20 mouse cellular contexts compared by ENCODE assay signal in the genomic region with DNA sequence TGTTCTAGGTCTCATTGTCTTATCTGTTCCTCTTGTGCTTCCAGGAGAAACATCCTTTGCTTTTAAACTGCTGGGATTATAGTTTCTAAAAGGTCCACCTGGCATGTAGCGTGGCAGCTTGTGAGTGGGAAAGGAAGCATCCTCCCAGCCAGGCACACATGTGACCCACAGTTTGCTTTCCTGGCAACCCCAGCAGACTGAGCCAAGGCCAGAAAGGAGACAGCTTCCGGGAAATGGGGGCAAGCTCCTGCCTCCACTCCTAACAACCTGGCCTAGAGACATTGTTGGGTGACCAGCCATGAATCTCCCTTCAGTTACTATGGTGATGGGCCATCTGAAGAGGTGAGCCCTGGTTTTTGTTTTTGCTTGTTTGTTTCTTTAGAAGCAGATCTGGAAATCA. TPM values are rescaled to one million over a fixed set of nuclear protein-coding genes. Genes with fewer than 3 reads are reported as not detected.
"Had no signal": no experiment of that assay in that cellular context is flagged by ENCODE, and none has a peak within 500 bp of the region (broad histone marks: within the 10 kb centered on the region; RNA-seq: fewer than 3 reads in every experiment).

No protein-coding gene starts in this region.

- H3K27me3 ChIP-seq: megakaryocyte, embryonic 14.5 days; stomach, embryonic 15.5 days had no signal

- H3K36me3 ChIP-seq: lung, embryonic 15.5 days; midbrain, embryonic 13.5 days; midbrain, embryonic 15.5 days; neural tube, embryonic 12.5 days; stomach, embryonic 15.5 days had no signal

- H3K9ac ChIP-seq: liver, postnatal 0 days; lung, embryonic 15.5 days; midbrain, embryonic 13.5 days; midbrain, embryonic 15.5 days; neural tube, embryonic 12.5 days; stomach, embryonic 15.5 days had no signal

- ATAC-seq: liver, postnatal 0 days; lung, postnatal 0 days; midbrain, embryonic 13.5 days; midbrain, embryonic 15.5 days had no signal

- H3K4me2 ChIP-seq: lung, embryonic 15.5 days; midbrain, embryonic 11.5 days; midbrain, embryonic 13.5 days; midbrain, embryonic 15.5 days; neural tube, embryonic 12.5 days; stomach, embryonic 15.5 days had no signal

- DNase-seq: liver, postnatal 0 days; lung, adult 2 months; lung, postnatal 14 days; lung, postnatal 36 days; right cerebral cortex, postnatal 14 days; thymus, adult 2 months; thymus, postnatal 25 days; thymus, postnatal 4 days had no signal

- H3K4me3 ChIP-seq: lung, embryonic 15.5 days; megakaryocyte, embryonic 14.5 days; midbrain, embryonic 13.5 days; midbrain, embryonic 15.5 days; neural tube, embryonic 12.5 days; stomach, embryonic 15.5 days had no signal

- H3K9me3 ChIP-seq: lung, embryonic 15.5 days; megakaryocyte, embryonic 14.5 days; midbrain, embryonic 13.5 days; midbrain, embryonic 15.5 days; neural tube, embryonic 12.5 days; stomach, embryonic 15.5 days had no signal

- H3K27ac ChIP-seq: lung, embryonic 15.5 days; macrophage; midbrain, embryonic 13.5 days; midbrain, embryonic 15.5 days; neural tube, embryonic 12.5 days; stomach, embryonic 15.5 days; stomach, postnatal 0 days had no signal

RNA-seq across cellular contexts. Expression of a gene that starts 3.9 kb away (rescaled TPM):
- total RNA-seq: monocyte, adult 5-6 weeks; neutrophil, adult 5-6 weeks had no signal
- polyA plus RNA-seq: macrophage had no signal
